Mouse (Mus musculus) heart, adult 11 months (tissue): Measurements from ENCODE around the gene Crot.
"Not testable (repeated sequence)": the region's sequence is repeated elsewhere in the genome, so short reads cannot be mapped to it uniquely, and the experiment has no call there.

Experiments
- DNase-seq: peaks from one replicate; pipeline ENCODE4 v3.0.0; 2022

The Crot gene

GRCm38 (mm10) chr5:8995966-8996685, 998 bp downstream of the Crot start:
- no peak for DNase-seq

GRCm38 (mm10) chr5:8991626-8992025, 5.5 kb downstream of the Crot start:
- DNase-seq = no peak

- no peak for DNase-seq
These were observed 6.6 kb downstream of the Crot start for GRCm38 (mm10) chr5:8990526-8990925.

- no peak for DNase-seq
These were observed 9.2 kb downstream of the Crot start for GRCm38 (mm10) chr5:8987925-8988324.

- no peak for DNase-seq
These were observed 11.7 kb downstream of the Crot start for GRCm38 (mm10) chr5:8985470-8985869.

GRCm38 (mm10) chr5:8974721-8975120, 22.4 kb downstream of the Crot start:
- DNase-seq = no peak

GRCm38 (mm10) chr5:8972355-8972754, 24.8 kb downstream of the Crot start:
- no peak for DNase-seq

GRCm38 (mm10) chr5:8970694-8971093, 26.4 kb downstream of the Crot start:
- DNase-seq = no peak

- no peak for DNase-seq
These were observed 32.6 kb downstream of the Crot start for GRCm38 (mm10) chr5:8964487-8964886.

- DNase-seq = peak; percentile 82
These were observed 36.6 kb downstream of the Crot start for GRCm38 (mm10) chr5:8960534-8960933.

- peak; percentile 74 for DNase-seq
These were observed 41.6 kb downstream of the Crot start for GRCm38 (mm10) chr5:8955544-8955943.

- no peak for DNase-seq
These were observed 43.5 kb downstream of the Crot start for GRCm38 (mm10) chr5:8953660-8954059.

GRCm38 (mm10) chr5:8947423-8948110, 49.6 kb downstream of the Crot start:
- DNase-seq = peak; percentile 21

GRCm38 (mm10) chr5:8943836-8944235, 53.3 kb downstream of the Crot start:
- DNase-seq = peak; percentile 89

- not testable (repeated sequence) for DNase-seq
These were observed 55.9 kb downstream of the Crot start for GRCm38 (mm10) chr5:8941266-8941665.

GRCm38 (mm10) chr5:8937965-8938364, 59.2 kb downstream of the Crot start:
- peak; percentile 60 for DNase-seq

GRCm38 (mm10) chr5:8928440-8928839, 68.7 kb downstream of the Crot start:
- no peak for DNase-seq

- DNase-seq = no peak
These were observed 80.1 kb downstream of the Crot start for GRCm38 (mm10) chr5:8917069-8917468.

- DNase-seq = no peak
These were observed 80.7 kb downstream of the Crot start for GRCm38 (mm10) chr5:8916400-8916799.
